Comparison of ENCODE assay signal across 23 mouse cellular contexts in genomic region chr3:85417663-85418062, GRCm38 (mm10).
"Had no signal": no experiment of that assay in that cellular context is flagged by ENCODE, and none has a peak within 500 bp of the region (broad histone marks: within the 10 kb centered on the region; RNA-seq: fewer than 3 reads in every experiment).

No protein-coding gene starts in this region.

- H3K4me1 ChIP-seq: heart, embryonic 10.5 days; heart, embryonic 12.5 days; hindbrain, embryonic 13.5 days; hindbrain, embryonic 15.5 days; kidney, embryonic 15.5 days; limb, embryonic 13.5 days; limb, embryonic 15.5 days had no signal

- H3K4me2 ChIP-seq: heart, embryonic 12.5 days; hindbrain, embryonic 13.5 days; hindbrain, embryonic 15.5 days; kidney, embryonic 15.5 days; limb, embryonic 13.5 days; limb, embryonic 15.5 days had no signal

- H3K27ac ChIP-seq: heart, embryonic 10.5 days; hindbrain, embryonic 13.5 days; hindbrain, embryonic 15.5 days; hindbrain, postnatal 0 days; kidney, embryonic 15.5 days; kidney, postnatal 0 days; limb, embryonic 13.5 days; limb, embryonic 15.5 days had no signal

- ATAC-seq: hindbrain, postnatal 0 days; intestine, embryonic 16.5 days had no signal

- DNase-seq: gastrocnemius, postnatal 14 days; gastrocnemius, postnatal 36 days; heart, adult 18-20 months; heart, postnatal 10 days; heart, postnatal 36 days; kidney, adult 11 months; kidney, adult 2 months; kidney, adult 9 months; kidney, postnatal 14 days; kidney, postnatal 36 days; layer of hippocampus, adult 9-11 months; layer of hippocampus, postnatal 36 days; left cerebral cortex, postnatal 4 days had no signal

- H3K4me3 ChIP-seq: heart, embryonic 10.5 days; heart, embryonic 12.5 days; hindbrain, embryonic 13.5 days; hindbrain, embryonic 15.5 days; kidney, embryonic 15.5 days; limb, embryonic 13.5 days; limb, embryonic 15.5 days had no signal

- H3K9me3 ChIP-seq: heart, embryonic 10.5 days; heart, embryonic 12.5 days; hindbrain, embryonic 13.5 days; hindbrain, embryonic 15.5 days; kidney, embryonic 15.5 days; limb, embryonic 13.5 days; limb, embryonic 15.5 days had no signal

- H3K9ac ChIP-seq: heart, embryonic 12.5 days; hindbrain, embryonic 13.5 days; hindbrain, embryonic 15.5 days; kidney, embryonic 15.5 days; limb, embryonic 13.5 days; limb, embryonic 15.5 days had no signal

- H3K36me3 ChIP-seq: heart, embryonic 10.5 days; heart, embryonic 12.5 days; hindbrain, embryonic 13.5 days; hindbrain, embryonic 15.5 days; kidney, embryonic 15.5 days; limb, embryonic 13.5 days; limb, embryonic 15.5 days had no signal

- H3K27me3 ChIP-seq: heart, embryonic 12.5 days; hindbrain, embryonic 13.5 days; hindbrain, embryonic 15.5 days; kidney, embryonic 15.5 days; limb, embryonic 13.5 days; limb, embryonic 15.5 days had no signal
